Comparison of ENCODE assay signal across 13 mouse cellular contexts in the genomic region with DNA sequence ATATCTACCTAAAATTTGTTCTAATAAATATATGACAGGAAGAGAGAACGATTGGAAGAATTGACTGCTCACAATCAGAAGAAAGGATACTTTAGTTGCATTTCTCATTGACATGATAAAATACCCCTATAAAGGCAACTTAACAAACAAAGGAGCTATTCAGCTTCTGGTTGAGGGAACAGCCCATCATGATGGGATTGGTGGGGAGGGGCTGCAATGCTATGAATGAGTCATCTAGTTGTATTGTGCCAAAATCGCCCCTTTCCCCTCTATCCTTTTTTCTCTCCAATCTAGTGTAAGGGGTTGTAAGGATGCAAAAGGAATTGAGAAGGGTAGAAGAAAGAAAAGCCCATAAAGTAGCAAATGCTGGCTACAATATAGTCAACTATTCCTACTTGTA.
"Had no signal": no experiment of that assay in that cellular context is flagged by ENCODE, and none has a peak within 500 bp of the region (broad histone marks: within the 10 kb centered on the region; RNA-seq: fewer than 3 reads in every experiment).

No protein-coding gene starts in this region.

- H3K9ac ChIP-seq: limb, embryonic 13.5 days; liver, embryonic 14.5 days had no signal

- H3K27me3 ChIP-seq: limb, embryonic 13.5 days had no signal

- H3K27ac ChIP-seq: kidney, postnatal 0 days; layer of hippocampus, adult 2 months; limb, embryonic 13.5 days; liver, embryonic 14.5 days; stomach, postnatal 0 days had no signal

- DNase-seq: kidney, adult 11 months; kidney, adult 9 months; kidney, postnatal 4 days; left cerebral cortex, postnatal 4 days; lung, adult 18-20 months; midbrain, embryonic 14.5 days; right cerebral cortex, postnatal 25 days; thymus, postnatal 4 days had no signal

- H3K4me2 ChIP-seq: limb, embryonic 13.5 days had no signal

- H3K36me3 ChIP-seq: limb, embryonic 13.5 days had no signal

- H3K9me3 ChIP-seq: limb, embryonic 13.5 days had no signal

- H3K4me1 ChIP-seq: limb, embryonic 13.5 days had no signal

- H3K4me3 ChIP-seq: layer of hippocampus, adult 2 months; limb, embryonic 13.5 days had no signal
